Mouse (Mus musculus) cerebellum, adult (tissue): ENCODE results near the gene Fasn.

ENCODE experiments used
- ATAC-seq: cut with Nextera tagmentation; 2 replicates; pipeline ENCODE4 v1.9.2; 2017; ENCODE audit warnings: mild to moderate bottlenecking, moderate library complexity, mixed read lengths; ENCODE audit not compliant: insufficient number of reproducible peaks, low FRiP score, low TSS enrichment

The Fasn gene

DNA sequence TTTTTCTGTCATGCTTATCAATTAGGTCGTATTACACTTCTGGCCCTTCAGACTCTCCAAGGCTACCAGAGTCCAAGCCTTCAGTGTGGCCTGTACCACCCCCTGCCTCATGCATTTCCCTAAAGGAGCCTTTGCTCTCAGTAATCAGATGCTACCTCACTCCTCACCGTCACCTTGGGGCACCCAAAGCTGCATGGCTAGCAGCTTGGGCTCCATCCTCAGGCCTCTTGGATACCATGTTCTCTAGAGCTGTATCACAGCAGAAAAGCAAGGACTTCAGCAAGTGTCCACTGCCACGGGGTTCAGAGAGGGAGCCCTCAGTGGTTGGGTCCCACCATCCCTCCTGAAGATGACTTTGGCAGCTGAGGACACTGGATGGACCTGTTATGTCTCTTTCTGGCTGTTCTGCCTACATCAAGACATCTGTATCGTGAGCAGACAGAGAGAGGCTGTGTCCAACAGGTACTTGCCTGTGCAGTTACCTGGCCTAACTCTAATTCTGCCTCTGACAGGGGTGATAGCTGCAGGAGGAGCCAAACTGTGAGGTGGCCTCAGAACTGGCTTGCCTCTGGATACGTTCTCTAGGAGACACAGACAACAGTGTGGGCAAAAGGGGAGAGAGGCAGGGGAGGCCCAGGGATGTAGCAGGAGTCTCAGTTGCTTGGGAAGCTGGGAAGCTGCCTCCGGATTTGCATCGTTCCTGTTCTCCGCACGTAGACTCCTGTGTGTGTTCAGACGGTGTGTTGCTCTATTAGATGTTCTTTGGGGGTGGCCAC lies 5.6 kb upstream of the Fasn start:
- ATAC-seq, result no peak

GRCm38 (mm10) chr11:120828416-120828815 lies 4.1 kb upstream of the Fasn start:
- ATAC-seq, result no peak

- no peak for ATAC-seq
Observed at GRCm38 (mm10) chr11:120826016-120826953, 1.9 kb upstream of the Fasn start.

- no peak for ATAC-seq
Observed at GRCm38 (mm10) chr11:120825289-120825863, 1.0 kb upstream of the Fasn start.

GRCm38 (mm10) chr11:120824787-120825288 lies 491 bp upstream of the Fasn start:
- no peak; the same call in 1 of the 2 replicates for ATAC-seq

DNA sequence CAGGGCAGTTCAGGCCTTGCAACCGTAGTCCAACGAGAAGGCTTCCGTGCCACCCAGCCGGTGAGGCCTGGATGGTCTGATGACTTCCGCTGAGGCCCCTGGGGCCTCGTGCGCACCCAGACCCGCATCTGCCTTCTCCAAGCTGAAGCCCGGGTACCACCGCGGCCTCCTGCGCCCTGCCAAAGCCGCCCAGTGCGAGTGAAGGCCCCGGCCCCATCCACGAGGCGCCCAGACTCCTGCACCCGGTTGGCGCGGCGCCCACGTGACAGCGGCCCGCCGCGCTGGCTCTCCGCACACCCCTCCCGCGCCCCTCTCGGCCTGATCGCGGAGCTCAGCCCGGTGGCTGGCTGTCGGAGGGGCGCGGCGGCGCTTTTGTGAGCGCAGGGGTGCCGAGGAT lies 798 bp downstream of the Fasn start:
- peak; percentile 1; the same call in 1 of the 2 replicates for ATAC-seq

GRCm38 (mm10) chr11:120822831-120823550 lies 1.4 kb downstream of the Fasn start:
- ATAC-seq, result no peak

GRCm38 (mm10) chr11:120822321-120822720 lies 2.0 kb downstream of the Fasn start:
- no peak for ATAC-seq

DNA sequence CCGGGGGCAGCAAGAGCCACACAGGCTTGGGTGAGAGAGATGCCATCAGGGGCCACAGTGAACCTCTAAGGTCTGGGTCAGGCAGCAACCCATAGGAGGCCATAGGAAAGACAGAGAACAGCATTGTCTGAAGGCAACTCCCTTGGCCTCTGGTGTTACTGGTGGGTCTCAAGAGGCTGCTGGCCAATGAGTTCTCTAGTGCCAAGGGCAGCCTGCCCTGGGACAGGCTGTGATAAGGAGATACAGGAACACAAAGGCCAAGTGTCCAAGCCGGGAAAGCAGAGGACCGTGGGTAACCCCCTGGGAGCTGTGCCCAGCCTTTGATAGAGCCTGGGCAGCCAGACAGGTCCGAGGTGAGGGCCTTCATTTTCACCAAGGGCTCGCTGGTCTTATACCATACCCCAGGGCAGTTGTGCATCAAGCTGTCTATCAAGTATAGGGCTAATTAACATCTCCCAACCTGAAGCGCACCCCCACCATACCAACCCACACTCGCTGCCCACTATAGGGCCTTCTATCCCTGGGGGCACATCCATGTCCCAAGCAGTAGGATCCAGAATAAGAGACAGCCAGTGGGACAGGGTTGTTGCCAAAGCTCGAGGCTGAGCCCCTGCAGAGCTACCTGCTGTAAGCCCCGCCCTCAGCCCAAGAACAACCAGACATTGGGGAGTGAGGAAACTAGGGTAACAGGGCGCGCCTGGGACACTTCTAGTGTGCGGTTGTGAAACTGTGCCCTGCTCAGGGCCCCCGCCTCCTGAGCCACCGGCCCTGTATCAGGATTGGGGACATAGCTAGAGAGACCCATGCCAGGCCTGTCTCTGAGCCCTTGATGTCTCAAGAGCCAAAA lies 3.0 kb downstream of the Fasn start:
- ATAC-seq, result no peak

GRCm38 (mm10) chr11:120820546-120820945 lies 3.8 kb downstream of the Fasn start:
- ATAC-seq, result no peak

DNA sequence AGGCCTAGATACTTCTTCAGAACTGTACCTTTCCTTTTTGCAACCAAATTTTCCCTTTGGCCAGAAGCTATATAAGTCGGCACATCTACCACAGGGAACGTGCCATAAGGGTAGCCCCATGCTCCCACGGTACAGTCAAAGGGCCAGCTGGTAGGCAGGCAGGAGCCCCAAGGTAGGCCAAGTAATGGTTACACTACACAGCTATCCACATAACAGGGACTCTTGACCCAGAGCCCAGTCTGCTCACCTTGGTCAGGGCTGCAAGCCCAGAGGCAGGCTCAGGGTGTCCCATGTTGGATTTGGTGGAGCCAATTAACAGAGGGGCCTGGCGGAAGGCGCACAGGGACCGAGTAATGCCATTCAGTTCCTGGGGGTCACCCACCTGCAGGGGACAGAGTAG lies 4.8 kb downstream of the Fasn start:
- no peak for ATAC-seq

GRCm38 (mm10) chr11:120818251-120818650 lies 6.1 kb downstream of the Fasn start:
- no peak for ATAC-seq

GRCm38 (mm10) chr11:120817358-120817757 lies 7.0 kb downstream of the Fasn start:
- ATAC-seq, result no peak

GRCm38 (mm10) chr11:120812068-120812467 lies 12.3 kb downstream of the Fasn start:
- ATAC-seq, result no peak

- ATAC-seq, result no peak
Observed at GRCm38 (mm10) chr11:120808010-120808409, 16.3 kb downstream of the Fasn start.

DNA sequence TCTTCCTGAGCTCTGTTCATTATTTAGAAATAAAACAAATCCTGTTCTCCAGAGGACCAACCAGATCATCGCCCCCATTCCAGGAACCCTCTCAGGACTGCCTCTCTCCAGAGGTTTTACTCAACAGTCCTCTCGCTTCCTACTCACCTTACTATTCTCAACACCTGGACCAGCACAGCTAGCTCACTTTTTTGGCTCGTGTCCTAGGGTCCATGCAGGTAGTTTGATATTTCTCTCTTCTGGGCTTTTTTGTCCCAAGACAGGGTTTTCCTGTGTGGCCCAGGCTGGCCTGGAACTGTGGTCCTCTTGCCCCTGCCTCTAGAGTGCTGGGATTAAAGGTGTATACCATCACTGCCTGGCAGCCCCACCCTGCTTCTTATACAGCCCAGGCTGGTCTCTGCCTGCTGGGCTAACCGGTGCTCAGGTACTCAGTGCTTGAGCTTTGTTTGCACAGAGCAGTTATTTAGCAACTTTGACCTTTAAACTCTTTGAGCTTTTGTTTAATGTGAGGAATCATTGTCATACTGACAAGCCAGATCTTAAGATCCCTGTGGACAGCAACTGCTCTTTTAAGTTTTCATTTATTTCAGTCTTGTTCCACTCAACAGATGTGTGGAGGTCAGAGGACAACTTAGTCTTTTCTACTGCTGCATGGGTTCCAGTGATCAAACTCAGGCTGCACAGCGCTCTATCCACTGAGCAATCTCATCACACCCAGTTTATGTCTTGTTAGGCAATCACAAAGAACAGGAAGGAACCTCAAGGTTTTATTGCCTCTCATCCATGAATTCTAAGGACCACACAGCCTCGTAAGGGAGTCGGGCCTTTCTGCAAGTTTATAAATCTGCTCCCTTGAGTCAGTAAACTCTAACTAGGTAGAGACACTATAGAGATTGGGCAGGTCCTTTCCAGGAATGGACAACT lies 18.7 kb downstream of the Fasn start:
- ATAC-seq, result no peak

DNA sequence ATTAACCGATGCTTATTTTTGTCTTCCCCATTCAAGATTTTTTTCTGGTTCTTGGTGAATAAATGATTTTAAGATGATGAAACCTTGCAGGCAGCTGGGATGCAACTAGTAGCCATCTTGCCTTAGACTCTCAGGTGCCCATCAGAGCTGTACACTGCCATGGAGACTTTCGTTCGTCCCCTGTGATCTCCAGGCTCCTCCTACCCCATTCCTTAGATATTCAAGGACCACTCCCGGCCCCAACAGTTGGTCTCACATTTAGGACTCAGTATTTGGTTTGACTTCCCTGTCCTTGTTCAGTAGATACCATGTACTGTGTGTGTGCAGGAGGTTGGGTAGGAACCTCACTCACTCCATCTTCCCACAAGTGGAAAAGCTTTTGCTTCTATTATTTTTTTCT lies 19.6 kb downstream of the Fasn start:
- no peak for ATAC-seq

GRCm38 (mm10) chr11:120804274-120804673 lies 20.1 kb downstream of the Fasn start:
- no peak for ATAC-seq
